Mouse (Mus musculus): Measurements from ENCODE around the gene Dolpp1. TPM values are rescaled to one million over a fixed set of nuclear protein-coding genes. Genes with fewer than 3 reads are reported as not detected.
"Not testable (repeated sequence)": the region's sequence is repeated elsewhere in the genome, so short reads cannot be mapped to it uniquely, and the experiment has no call there.

Gene Dolpp1
- total RNA-seq, 2 experiments from 2014 or later: 5.3 to 6.1 TPM

DNA sequence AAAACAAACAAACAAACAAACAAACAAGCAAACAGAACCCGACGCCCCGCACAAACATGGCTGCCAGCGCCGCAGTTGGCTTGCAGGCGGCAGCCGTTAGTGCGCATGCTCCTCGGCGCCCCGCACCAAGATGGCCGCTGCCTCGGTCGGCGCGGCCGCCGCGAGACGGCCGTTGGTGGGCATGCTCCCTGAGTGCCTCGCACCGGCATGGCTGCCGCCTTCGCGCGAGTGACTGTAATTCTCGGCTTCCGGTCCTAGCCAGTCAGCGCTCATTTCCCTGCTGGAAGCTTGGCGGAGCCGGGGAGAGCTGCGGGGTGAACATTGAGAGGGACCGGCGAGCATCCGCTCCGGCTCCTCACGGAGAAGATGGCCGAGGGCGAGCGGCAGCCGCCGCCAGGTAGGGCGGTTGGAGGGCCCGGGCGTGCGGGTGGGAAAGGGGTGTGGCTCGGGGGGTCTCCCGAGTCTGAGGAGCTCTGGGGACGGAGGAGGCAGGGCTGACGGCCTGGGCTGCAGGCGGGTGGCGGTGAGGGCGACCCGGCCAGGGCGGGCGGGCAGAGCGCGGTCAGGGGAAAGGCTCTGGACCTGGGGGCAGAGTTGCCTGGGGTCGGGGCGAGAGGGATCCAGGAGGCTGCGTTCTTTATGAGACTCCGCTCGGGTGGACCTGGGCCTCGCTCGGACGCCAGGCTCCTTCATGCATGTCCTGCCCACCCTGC lies 24.0 kb downstream of the Dolpp1 start, which contains the start of gene Ptpa:
TSS of gene Ptpa (plus strand) at position 104 of the 713 bp plus-strand sequence.
- H3K4me3 ChIP-seq: peak within 1 kb of the TSS; percentile 98
- H3K27ac ChIP-seq: peak within 1 kb of the TSS; percentile 99
- peak; percentile 95 for DNase-seq
- TF ChIP-seq CTCF (IDR thresholded peaks at IDR 0.05): no peak
- intact Hi-C loops (cut with DNase I): no loop called here

DNA sequence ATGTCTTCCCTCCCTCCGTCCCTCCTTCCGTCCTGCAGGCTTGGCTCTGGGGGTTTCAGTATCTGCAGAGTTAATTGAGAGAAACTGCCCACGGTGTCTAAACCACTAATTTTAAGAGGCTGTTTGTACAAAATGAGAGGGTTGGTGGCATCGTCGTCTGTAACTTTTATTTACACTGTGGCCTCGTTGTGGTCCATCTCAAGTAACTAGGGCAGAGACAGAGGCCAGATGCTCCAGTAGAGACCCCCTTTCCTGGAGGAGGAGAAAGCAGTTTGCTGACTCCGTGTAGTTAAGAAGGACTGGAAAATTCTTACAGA lies 24.6 kb downstream of the Dolpp1 start:
- peak overlapping the region; percentile 98 for H3K4me3 ChIP-seq
- no peak for DNase-seq
- TF ChIP-seq CTCF (IDR thresholded peaks at IDR 0.05): no peak
- intact Hi-C loops (cut with DNase I): no loop called here
- H3K27ac ChIP-seq: peak overlapping the region; percentile 99

DNA sequence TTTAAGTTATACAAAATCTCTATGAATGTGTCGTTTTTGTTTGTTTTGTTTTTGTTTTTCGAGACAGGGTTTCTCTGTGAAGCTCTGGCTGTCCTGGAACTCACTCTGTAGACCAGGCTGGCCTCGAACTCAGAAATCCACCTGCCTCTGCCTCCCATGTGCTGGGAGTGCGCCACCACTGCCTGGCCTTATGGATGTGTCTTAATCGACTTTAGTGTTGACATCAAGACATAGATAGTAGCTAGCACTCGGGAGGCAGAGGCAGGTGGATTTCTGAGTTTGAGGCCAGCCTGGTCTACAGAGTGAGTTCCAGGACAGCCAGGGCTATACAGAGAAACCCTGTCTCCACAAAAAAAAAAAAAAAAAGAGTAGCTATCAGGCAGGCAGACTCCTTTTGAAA lies 25.1 kb downstream of the Dolpp1 start:
- peak overlapping the region; percentile 98 for H3K4me3 ChIP-seq
- intact Hi-C loops (cut with DNase I); H3K27ac ChIP-seq; DNase-seq: not testable (repeated sequence)

DNA sequence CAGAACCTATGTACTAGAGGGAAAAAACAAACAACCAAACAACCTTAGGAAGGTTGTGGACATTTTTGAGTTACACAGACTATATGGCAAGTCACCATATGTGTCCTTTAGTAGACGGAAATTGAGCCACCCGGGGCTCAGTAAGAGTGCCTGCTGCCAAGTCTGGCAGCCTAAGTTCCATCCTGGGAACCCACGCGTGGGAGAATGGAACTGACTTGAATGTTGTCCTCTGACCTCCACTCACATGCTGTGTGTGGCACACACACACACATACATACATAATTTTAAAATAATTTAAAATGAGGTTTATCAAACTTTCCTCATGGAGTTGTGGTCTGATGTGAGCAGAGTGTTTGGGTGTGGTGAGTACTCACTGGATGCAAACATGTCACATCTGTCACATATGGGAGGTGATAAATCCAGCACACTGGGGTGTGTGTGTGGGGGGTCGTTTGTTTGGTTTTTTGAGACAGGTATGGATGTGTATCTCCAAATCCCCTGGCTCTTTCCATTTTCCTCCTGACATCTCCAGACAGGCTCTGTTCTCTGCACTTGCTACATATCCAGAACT lies 25.6 kb downstream of the Dolpp1 start:
- Histone ChIP-seq H3K4me3 (no peak overlapping the region), H3K27ac (no peak overlapping the region)
- DNase-seq: no peak
- no peak for TF ChIP-seq CTCF (IDR thresholded peaks at IDR 0.05)
- intact Hi-C loops (cut with DNase I): no loop called here

DNA sequence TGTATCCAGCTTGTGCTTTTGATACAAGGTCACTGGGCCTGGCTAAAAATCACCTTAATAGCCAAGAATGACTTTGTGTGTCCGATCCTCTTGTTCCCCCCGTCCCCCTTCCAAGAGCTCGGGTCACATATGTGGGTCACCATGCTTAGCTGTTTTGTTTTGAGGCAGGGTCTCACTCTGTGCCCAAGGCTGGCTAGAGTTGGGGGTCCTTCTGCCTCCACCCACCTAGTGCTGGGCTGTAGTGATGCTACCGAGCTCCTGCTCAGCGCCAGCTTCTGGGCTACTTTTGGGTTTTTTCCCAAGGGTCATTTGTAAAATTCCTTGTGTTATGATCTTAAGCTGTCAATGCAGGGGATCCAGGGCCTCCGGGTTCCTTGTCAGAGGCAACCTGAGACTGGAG lies 26.2 kb downstream of the Dolpp1 start:
- DNase-seq: no peak
- H3K4me3 ChIP-seq: no peak overlapping the region
- no peak for TF ChIP-seq CTCF (IDR thresholded peaks at IDR 0.05)
- intact Hi-C loops (cut with DNase I): no loop called here
- peak overlapping the region; percentile 44; the same call in 1 of the 2 replicates for H3K27ac ChIP-seq

- no peak for DNase-seq
- no peak for TF ChIP-seq CTCF (IDR thresholded peaks at IDR 0.05)
- Histone ChIP-seq H3K4me3 (no peak overlapping the region), H3K27ac (peak overlapping the region; percentile 44)
- intact Hi-C loops (cut with DNase I): no loop called here
Measured at GRCm38 (mm10) chr2:30419112-30419511, 27.1 kb downstream of the Dolpp1 start.

DNA sequence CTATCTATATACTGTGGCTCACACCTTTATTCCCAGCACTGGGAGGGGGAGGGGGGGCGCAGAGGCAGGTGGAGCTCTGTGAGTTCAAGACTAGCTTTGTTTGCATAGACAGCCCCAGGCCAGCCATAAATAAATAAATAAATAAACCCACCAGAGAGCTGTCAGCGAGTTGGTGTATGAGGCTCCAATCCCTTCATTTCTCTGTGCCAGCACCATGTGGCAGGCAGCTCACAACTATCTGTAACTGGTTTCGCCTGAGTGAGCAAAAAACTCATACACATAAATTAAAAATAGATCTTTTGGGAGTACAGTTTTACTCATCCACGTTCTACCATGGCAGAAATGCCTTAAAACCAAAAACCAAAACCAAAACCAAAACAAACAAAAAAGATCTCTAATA lies 29.4 kb downstream of the Dolpp1 start:
- no peak for DNase-seq
- no peak for TF ChIP-seq CTCF (IDR thresholded peaks at IDR 0.05)
- no peak overlapping the region for H3K27ac ChIP-seq
- intact Hi-C loops (cut with DNase I): no loop called here
- H3K4me3 ChIP-seq: no peak overlapping the region

DNA sequence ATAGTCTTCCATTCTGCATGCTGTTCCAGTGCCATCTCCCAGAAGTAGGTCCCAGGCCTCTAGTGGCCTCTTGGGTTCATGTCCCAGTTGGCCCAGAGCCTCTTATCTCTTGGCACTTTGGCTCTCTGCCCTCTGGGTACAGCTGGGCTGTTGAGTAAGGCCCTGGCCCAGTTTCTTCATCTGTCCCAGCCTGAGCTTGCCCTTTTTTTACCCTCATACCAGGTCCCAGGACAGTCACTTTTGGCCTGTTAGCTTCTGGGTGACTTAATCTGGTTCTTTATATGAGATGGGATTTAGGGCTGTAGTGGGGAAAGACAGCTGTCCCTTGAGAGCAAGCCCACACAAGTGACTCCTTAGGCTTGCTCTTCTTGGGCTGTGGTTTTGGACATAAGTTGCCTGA lies 37.1 kb downstream of the Dolpp1 start:
- DNase-seq: peak; percentile 89
- intact Hi-C loops (cut with DNase I): no loop called here
- Histone ChIP-seq H3K4me3 (no peak overlapping the region), H3K27ac (peak overlapping the region; percentile 59)
- peak; percentile 12; the same call in 1 of the 2 replicates for TF ChIP-seq CTCF (IDR thresholded peaks at IDR 0.05)

- Histone ChIP-seq H3K4me3 (no peak overlapping the region), H3K27ac (peak overlapping the region; percentile 39; the same call in 1 of the 2 replicates)
- intact Hi-C loops (cut with DNase I): loop anchor here (1.0 to 5.0 kb wide), 2 partner anchors 359 to 497 kb away; no protein-coding TSS in a partner anchor
- TF ChIP-seq CTCF (IDR thresholded peaks at IDR 0.05): peak; percentile 66
- peak; percentile 78 for DNase-seq
Measured at GRCm38 (mm10) chr2:30435326-30436155, 43.5 kb downstream of the Dolpp1 start.

DNA sequence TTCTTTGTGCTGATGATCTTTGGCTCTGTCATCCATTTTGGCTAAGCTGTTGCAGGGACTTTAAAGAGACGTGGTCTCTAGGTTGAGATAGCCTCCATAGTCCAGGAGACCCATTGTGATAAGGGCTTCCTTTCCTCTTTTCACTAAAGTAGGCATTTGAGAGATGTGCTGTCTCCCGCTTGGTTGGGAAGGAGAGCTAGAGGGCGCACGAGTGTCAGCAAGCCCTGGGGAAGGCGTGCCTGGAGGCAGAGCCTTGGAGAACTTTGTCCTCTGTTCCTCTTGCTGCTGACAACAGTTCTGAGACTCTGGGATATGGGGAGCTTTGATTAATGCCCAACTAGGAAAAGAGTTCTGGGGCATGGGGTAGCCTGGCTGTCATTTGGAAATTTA lies 44.1 kb downstream of the Dolpp1 start:
- no peak; the same call in 1 of the 2 replicates for TF ChIP-seq CTCF (IDR thresholded peaks at IDR 0.05)
- peak overlapping the region; percentile 39; the same call in 1 of the 2 replicates for H3K27ac ChIP-seq
- intact Hi-C loops (cut with DNase I): loop anchor here (1.0 to 5.0 kb wide), 2 partner anchors 358 to 496 kb away; no protein-coding TSS in a partner anchor
- DNase-seq: peak; percentile 67
- H3K4me3 ChIP-seq: no peak overlapping the region

DNA sequence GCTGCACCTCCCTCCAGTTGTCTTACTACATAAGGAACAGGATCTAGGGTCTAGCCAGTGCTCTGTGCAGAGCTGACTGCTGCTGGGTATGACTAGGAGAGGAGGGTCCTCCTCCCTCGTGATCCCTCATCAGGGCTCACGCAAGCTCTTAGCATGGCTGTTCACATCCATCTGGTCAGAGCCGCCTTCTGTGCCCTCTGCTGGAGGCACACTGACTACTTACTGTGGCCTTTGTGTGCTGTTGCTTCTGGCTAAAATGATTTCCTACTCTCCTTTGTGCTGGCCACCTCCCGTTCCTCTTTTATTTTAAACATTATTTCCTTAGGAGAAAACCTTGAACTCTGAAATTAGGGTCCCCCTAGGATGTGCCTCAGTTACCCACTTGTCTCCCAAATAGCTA lies 44.8 kb downstream of the Dolpp1 start:
- intact Hi-C loops (cut with DNase I): loop anchor here (1.0 to 5.0 kb wide), 2 partner anchors 357 to 495 kb away; no protein-coding TSS in a partner anchor
- no peak for TF ChIP-seq CTCF (IDR thresholded peaks at IDR 0.05)

DNA sequence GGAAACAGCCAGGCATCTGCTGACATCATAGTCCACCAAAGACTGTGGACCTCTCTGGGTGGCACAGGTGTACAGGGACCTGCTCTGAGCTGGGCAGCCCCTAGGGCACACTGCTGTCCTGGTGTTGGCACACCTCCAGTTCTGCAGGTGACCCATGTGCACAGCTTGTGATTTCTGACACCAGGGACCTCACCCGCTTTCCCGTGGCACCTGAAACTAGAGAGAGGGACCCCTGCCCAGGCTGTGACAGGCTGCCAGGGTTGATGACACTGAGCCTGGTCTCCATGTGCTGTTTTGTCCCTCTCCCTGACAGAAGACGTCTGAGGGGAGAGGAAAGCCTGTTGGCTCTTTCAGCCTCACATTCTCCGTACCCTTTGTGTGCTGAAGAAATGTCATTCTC lies 45.7 kb downstream of the Dolpp1 start:
- no peak for TF ChIP-seq CTCF (IDR thresholded peaks at IDR 0.05)
- H3K4me3 ChIP-seq: no peak overlapping the region
- no peak for DNase-seq
- no peak overlapping the region for H3K27ac ChIP-seq
- intact Hi-C loops (cut with DNase I): loop anchor here (5.0 kb wide), 1 partner anchor 495 kb away; no protein-coding TSS in a partner anchor

More for the DNA sequence above, 44.8 kb downstream of the Dolpp1 start:
- Histone ChIP-seq H3K4me3 (no peak overlapping the region), H3K27ac (no peak overlapping the region; the same call in 1 of the 2 replicates)
- DNase-seq: no peak
